Mouse (Mus musculus) hindbrain, postnatal 0 days (tissue): ENCODE measurements at regions not wholly inside any gene's neighbourhood (a gene's known extent, or its start where the extent isn't known, plus 50 kb on each side); places are given as distances from the start of the nearest gene placed in this dataset.
"Not testable (repeated sequence)": the region's sequence is repeated elsewhere in the genome, so short reads cannot be mapped to it uniquely, and the experiment has no call there.

Source experiments
- ATAC-seq: fragments of 200-750 bp; cut with Nextera tagmentation; 2 replicates; pipeline ENCODE4 v1.8.0; 2017; ENCODE audit warnings: mild to moderate bottlenecking, moderate TSS enrichment, moderate library complexity
- DNase-seq: peaks from one replicate; pipeline ENCODE4 v3.0.0-alpha.2; 2015; ENCODE audit warnings: low spot score
- H3K27ac ChIP-seq: fragments of 300-500 bp; sonication (generic); 2 replicates; pipeline ENCODE4 v1.5.1; 2014; ENCODE audit warnings: mild to moderate bottlenecking
- H3K27me3 ChIP-seq: fragments of 300-500 bp; sonication (generic); 2 replicates; pipeline ENCODE4 v1.6.1; 2014; ENCODE audit warnings: low read length, mixed read lengths; ENCODE audit not compliant: insufficient read depth
- H3K36me3 ChIP-seq: fragments of 300-500 bp; sonication (generic); 2 replicates; pipeline ENCODE4 v1.6.1; 2014; ENCODE audit warnings: low read length, mixed read lengths; ENCODE audit not compliant: insufficient read depth
- H3K4me1 ChIP-seq: fragments of 300-500 bp; sonication (generic); 2 replicates; pipeline ENCODE4 v1.6.1; 2014; ENCODE audit warnings: antibody characterized with exemption, low read length, mixed read lengths; ENCODE audit not compliant: insufficient read depth
- H3K4me2 ChIP-seq: fragments of 300-500 bp; sonication (generic); 2 replicates; pipeline ENCODE4 v1.6.1; 2014; ENCODE audit warnings: low read depth, mild to moderate bottlenecking, low read length, moderate library complexity, mixed read lengths
- H3K4me3 ChIP-seq: fragments of 300-500 bp; sonication (generic); 2 replicates; pipeline ENCODE4 v1.5.1; 2014; ENCODE audit warnings: low read length
- H3K9ac ChIP-seq: fragments of 300-500 bp; sonication (generic); replicated peaks from 2 replicates; pipeline ENCODE4 v1.6.1; 2014; ENCODE audit warnings: mild to moderate bottlenecking, low read length, moderate library complexity, mixed read lengths
- H3K9me3 ChIP-seq: fragments of 300-500 bp; sonication (generic); 2 replicates; pipeline ENCODE4 v1.6.1; 2016; ENCODE audit warnings: low read length, mixed read lengths
- CTCF ChIP-seq: IDR thresholded peaks from 2 replicates; pipeline ENCODE4 v1.5.1; 2016; ENCODE audit warnings: antibody characterized with exemption, control low read depth, low read depth
- WGBS: fragments of 180-500 bp; shearing (Covaris S2); extraction: QIAGEN DNeasy Blood & Tissue Kit; methylation state at CpG from one replicate; pipeline ENCODE4 v1.1.7; 2014; 5-methylcytosine and 5-hydroxymethylcytosine counted together

- no peak overlapping the region for H3K4me2 ChIP-seq
- no peak overlapping the region for H3K27ac ChIP-seq
- H3K27me3 ChIP-seq, result no peaks in the 10 kb centered on the region
- 54% methylated on average over 4 of the region's 4 CpGs for WGBS
- no peaks in the 10 kb centered on the region for H3K4me1 ChIP-seq
- no peak for TF ChIP-seq CTCF
- no peak for DNase-seq
- no peak overlapping the region for H3K9ac ChIP-seq
- 0 out of 2 replicates have a peak, but pooled peaks have one; percentile 7 for ATAC-seq
- H3K36me3 ChIP-seq, result no peaks in the 10 kb centered on the region
- H3K9me3 ChIP-seq, result no peaks in the 10 kb centered on the region
- H3K4me3 ChIP-seq, result no peak overlapping the region
Measured at GRCm38 (mm10) chr17:31753859-31754229, 76.2 kb downstream of the Cryaa start.

GRCm38 (mm10) chr17:31760465-31760864 lies 82.9 kb downstream of the Cryaa start:
- H3K27ac ChIP-seq, result no peak overlapping the region
- no peaks in the 10 kb centered on the region for H3K9me3 ChIP-seq
- H3K9ac ChIP-seq, result no peak overlapping the region
- no peaks in the 10 kb centered on the region for H3K4me1 ChIP-seq
- DNase-seq (no peak), ATAC-seq (no peak)
- H3K36me3 ChIP-seq, result no peaks in the 10 kb centered on the region
- no peak overlapping the region for H3K4me3 ChIP-seq
- peaks cover 12% of the 10 kb centered on the region for H3K27me3 ChIP-seq
- TF ChIP-seq CTCF, result no peak
- 88% methylated on average over 2 of the region's 2 CpGs for WGBS
- no peak overlapping the region for H3K4me2 ChIP-seq

- Histone ChIP-seq H3K9ac (no peak overlapping the region), H3K4me1 (peaks cover 3% of the 10 kb centered on the region; the same call in 1 of the 2 replicates), H3K27me3 (peaks cover 12% of the 10 kb centered on the region), H3K9me3 (no peaks in the 10 kb centered on the region), H3K27ac (no peak overlapping the region), H3K4me3 (no peak overlapping the region), H3K4me2 (no peak overlapping the region), H3K36me3 (no peaks in the 10 kb centered on the region)
- no peak for DNase-seq
- WGBS, result 66% methylated on average over 5 of the region's 5 CpGs
- peak; percentile 35; the same call in 1 of the 2 replicates for TF ChIP-seq CTCF
- ATAC-seq, result no peak
Measured at GRCm38 (mm10) chr17:31763078-31763477, 85.5 kb downstream of the Cryaa start.

DNA sequence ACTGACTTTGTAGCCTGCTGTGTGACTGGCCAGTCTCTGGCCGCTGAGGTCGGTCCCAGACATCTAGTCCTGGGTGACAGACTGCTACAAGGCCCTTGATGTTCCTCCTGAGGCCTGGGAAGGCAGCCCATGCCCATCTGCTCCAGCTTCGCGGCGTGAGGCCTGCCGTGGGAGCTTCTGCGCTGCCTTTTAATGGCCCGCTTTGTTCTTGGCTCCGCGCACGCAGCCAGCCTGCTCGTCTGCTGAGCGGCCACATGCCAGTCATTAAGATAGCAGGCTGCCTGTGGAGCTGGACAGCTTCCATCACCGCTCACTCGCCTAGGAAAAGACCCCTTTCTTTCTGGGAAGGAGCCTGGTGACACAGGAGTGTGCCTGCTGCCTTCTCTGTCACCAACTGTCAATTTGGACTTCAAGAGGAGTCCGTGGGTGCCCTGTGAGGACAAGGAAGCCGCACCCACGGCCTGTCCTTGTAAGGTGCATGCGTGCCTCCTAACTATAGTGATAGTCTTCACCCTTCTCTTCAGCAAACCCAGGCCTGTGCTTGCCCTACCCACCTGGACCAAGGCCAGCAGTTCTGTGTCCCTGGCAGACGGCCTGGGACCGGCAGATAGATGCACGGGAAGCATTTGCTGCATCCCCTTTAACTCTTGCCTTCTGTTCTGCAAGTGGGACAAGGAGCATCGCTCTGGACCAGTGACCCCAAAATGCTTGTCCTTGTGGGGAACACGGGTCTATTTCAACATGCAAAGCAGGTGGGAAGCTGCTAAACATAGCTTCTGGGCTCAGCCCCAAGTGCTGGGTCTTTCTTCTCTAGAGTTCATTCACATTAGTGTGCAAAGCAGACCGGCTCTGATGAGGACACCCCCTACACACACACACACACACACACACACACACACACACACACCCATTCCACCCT lies 88.6 kb downstream of the Sik1 start:
- H3K4me3 ChIP-seq, result no peak overlapping the region
- peaks cover 3% of the 10 kb centered on the region; the same call in 1 of the 2 replicates for H3K4me1 ChIP-seq
- 13% methylated on average over 25 of the region's 25 CpGs for WGBS
- H3K9me3 ChIP-seq, result peaks cover 3% of the 10 kb centered on the region; the same call in 1 of the 2 replicates
- H3K9ac ChIP-seq, result peak overlapping the region; percentile 28; the same call in 1 of the 2 replicates
- ATAC-seq (peak; percentile 91), DNase-seq (peak; percentile 95)
- H3K27ac ChIP-seq, result peak overlapping the region; percentile 66
- H3K27me3 ChIP-seq, result peaks cover 14% of the 10 kb centered on the region
- H3K36me3 ChIP-seq, result no peaks in the 10 kb centered on the region
- no peak overlapping the region for H3K4me2 ChIP-seq
- TF ChIP-seq CTCF, result no peak

GRCm38 (mm10) chr17:31772201-31772820 lies 83.3 kb downstream of the Sik1 start:
- Histone ChIP-seq H3K9me3 (peaks cover 3% of the 10 kb centered on the region; the same call in 1 of the 2 replicates), H3K4me1 (peaks cover 3% of the 10 kb centered on the region; the same call in 1 of the 2 replicates), H3K27me3 (0 out of 2 replicates have a peak, but pooled peaks cover 6% of the 10 kb centered on the region), H3K4me2 (no peak overlapping the region), H3K9ac (no peak overlapping the region), H3K27ac (no peak overlapping the region), H3K4me3 (no peak overlapping the region), H3K36me3 (no peaks in the 10 kb centered on the region)
- ATAC-seq, result no peak
- 39% methylated on average over 9 of the region's 9 CpGs for WGBS
- TF ChIP-seq CTCF, result no peak
- DNase-seq, result no peak

DNA sequence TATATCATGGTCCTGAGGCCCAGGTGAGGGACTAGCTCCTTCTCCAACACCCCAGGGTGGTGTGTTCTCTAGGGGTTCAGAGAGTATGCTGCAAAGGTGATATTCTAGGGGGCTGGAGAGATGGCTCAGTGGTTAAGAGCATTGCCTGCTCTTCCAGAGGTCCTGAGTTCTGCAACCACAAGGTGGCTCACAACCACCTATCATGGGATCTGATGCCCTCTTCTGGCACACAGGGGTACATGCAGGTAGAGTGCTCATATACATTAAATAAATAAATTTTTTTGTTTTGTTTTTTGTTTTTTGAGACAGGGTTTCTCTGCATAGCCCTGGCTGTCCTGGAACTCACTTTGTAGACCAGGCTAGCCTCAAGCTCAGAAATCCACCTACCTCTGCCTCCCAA lies 81.7 kb downstream of the Sik1 start:
- not testable (repeated sequence) for H3K27ac ChIP-seq, H3K4me1 ChIP-seq, H3K27me3 ChIP-seq, H3K4me2 ChIP-seq, DNase-seq, H3K36me3 ChIP-seq, ATAC-seq, H3K4me3 ChIP-seq, H3K9ac ChIP-seq, H3K9me3 ChIP-seq
- peak; percentile 39; the same call in 1 of the 2 replicates for TF ChIP-seq CTCF

- no peaks in the 10 kb centered on the region for H3K4me1 ChIP-seq
- WGBS, result 80% methylated on average over 4 of the region's 5 CpGs
- no peak overlapping the region for H3K4me3 ChIP-seq
- no peak overlapping the region for H3K9ac ChIP-seq
- DNase-seq, result no peak
- no peak overlapping the region for H3K27ac ChIP-seq
- no peak overlapping the region for H3K4me2 ChIP-seq
- H3K36me3 ChIP-seq, result no peaks in the 10 kb centered on the region
- ATAC-seq, result no peak
- peaks cover 3% of the 10 kb centered on the region; the same call in 1 of the 2 replicates for H3K9me3 ChIP-seq
- 0 out of 2 replicates have a peak, but pooled peaks cover 6% of the 10 kb centered on the region for H3K27me3 ChIP-seq
- no peak for TF ChIP-seq CTCF
Measured at GRCm38 (mm10) chr17:31775037-31775436, 80.6 kb downstream of the Sik1 start.
